Mouse (Mus musculus): Measurements from ENCODE around the gene Tspan5.

DNA sequence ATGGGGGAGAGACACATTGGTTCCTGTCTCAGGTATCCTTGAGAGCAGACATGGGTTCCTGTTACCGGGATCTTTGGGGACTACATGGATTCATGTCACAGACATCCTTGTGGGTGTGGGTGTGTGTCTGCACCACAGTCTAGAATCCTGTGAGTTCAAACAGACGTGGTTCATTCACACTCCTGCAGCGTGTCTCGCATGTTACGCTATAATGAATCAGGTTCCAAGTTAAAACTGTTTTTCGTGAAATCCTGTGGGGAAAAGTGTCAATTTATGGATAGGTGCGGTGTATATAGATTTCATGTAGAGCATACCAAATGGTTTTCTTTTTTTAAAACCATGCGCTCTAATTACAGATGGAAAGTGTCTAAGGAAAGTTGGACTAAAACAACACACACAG is 52.5 kb downstream of the Tspan5 start:
- TF ChIP-seq ZC3H11A (IDR thresholded peaks at IDR 0.05; ENCODE audit: borderline replicate concordance, low read depth, low read length) (no peak), CHD2 (IDR thresholded peaks at IDR 0.05; ENCODE audit: low read depth, low read length) (no peak), HCFC1 (IDR thresholded peaks at IDR 0.05; ENCODE audit: borderline replicate concordance, insufficient read depth, low read length) (no peak), ZNF384 (IDR thresholded peaks at IDR 0.05; ENCODE audit: low read depth, low read length) (no peak)
